Mouse (Mus musculus) E14TG2a.4 (cell line): Measurements from ENCODE around the gene Slc36a3.

Experiments used
- CTCF ChIP-seq: conservative IDR thresholded peaks from 2 replicates; pipeline ENCODE4 v1.5.1; 2014; ENCODE audit warnings: low read length
- POU5F1 ChIP-seq: IDR thresholded peaks from 2 replicates; pipeline ENCODE4 v1.6.1; 2014; ENCODE audit warnings: low read length, borderline replicate concordance

DNA sequence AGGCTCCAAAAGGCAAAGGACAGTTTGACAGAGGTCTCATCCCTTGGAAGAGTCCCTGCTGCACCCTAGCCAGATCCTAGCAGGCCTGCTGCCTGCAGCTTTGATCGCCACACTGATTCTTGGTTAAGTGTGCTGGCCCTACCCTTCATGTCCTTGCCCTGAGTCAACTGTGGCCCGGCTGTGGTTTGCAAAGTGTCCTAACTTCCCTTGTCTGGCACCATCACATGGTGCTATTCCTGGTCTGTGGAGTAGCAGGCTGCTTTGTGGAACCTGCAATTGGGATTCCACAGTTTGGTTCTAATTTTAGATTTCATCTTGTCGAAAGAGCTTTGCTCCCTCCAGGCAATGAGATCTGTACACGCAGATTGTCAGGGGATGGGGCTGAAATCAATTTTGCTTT is 35.8 kb upstream of the Slc36a3 start:
- TF ChIP-seq CTCF (no peak), POU5F1 (no peak)
